Mouse (Mus musculus) erythroblast, embryonic 14.5 days (primary cell): Measurements from ENCODE around the gene Trem1.

Experiments
- GATA1 ChIP-seq: IDR thresholded peaks from 2 replicates; pipeline ENCODE4 v1.6.1; 2012; ENCODE audit warnings: low read length, inconsistent platforms, mixed read lengths
- TAL1 ChIP-seq: IDR thresholded peaks from 3 replicates; pipeline ENCODE4 v1.6.1; 2012; ENCODE audit warnings: low read length, inconsistent platforms, mixed read lengths

DNA sequence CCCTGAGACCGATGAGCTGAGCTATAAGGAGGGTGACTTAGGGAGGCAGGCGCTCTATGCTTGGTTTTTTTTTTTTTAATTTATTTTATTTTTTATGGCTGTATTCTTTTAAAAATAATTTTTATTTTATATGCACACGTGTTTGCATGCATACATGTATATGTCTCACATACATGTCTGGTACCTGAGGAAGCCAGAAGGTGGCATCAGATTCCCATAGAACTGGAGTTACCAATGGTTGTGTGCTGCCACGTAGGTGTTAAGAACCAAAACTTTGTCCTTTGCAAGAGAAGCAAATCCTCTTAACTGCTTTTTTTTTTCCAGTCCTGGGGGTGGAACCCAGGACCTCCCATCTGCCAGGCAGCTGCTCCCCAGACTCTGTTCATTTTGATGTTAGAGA is 1.2 kb downstream of the Trem1 start:
- TF ChIP-seq TAL1 = no peak
- TF ChIP-seq GATA1 = no peak
